Mouse (Mus musculus) small intestine, adult 2 months (tissue): ENCODE data around the gene Ctnnd2.

Source experiments
- CTCF ChIP-seq: fragments of 200-500 bp; IDR thresholded peaks from 2 replicates; pipeline ENCODE4 v1.5.1; 2012; ENCODE audit warnings: low read depth, mild to moderate bottlenecking, control low read depth, inconsistent platforms, low read length, moderate library complexity, mixed read lengths; ENCODE audit not compliant: insufficient replicate concordance, insufficient read length; ENCODE audit errors: extremely low read depth
- POLR2A ChIP-seq: fragments of 200-500 bp; IDR thresholded peaks from 2 replicates; pipeline ENCODE4 v1.6.1; 2012; ENCODE audit warnings: low read depth, mild to moderate bottlenecking, control low read depth, inconsistent platforms, low read length, moderate library complexity

- TF ChIP-seq POLR2A (no peak), CTCF (no peak)
These were observed 715.2 kb downstream of the Ctnnd2 start for GRCm38 (mm10) chr15:30887559-30887958.
